Mouse (Mus musculus) layer of hippocampus, postnatal 10 days (tissue): ENCODE results near the gene Magix. TPM values are rescaled to one million over a fixed set of nuclear protein-coding genes. Genes with fewer than 3 reads are reported as not detected.

Source experiments
- DNase-seq, 2 experiments: peaks; one replicate each; pipeline ENCODE4 v3.0.0; 2021; ENCODE audit warnings: low spot score in 2 of 2
- total RNA-seq, 2 experiments: library from RNA; stranded (reverse); gene quantifications; 2 replicates each; pipeline ENCODE4 v1.2.3; 2021

The Magix gene
- total RNA-seq, 2 experiments from 2014 or later = 0.42 TPM; not detected in 1

GRCm38 (mm10) chrX:7635101-7635500 is 46.0 kb downstream of the Magix start:
- DNase-seq = no peak

GRCm38 (mm10) chrX:7632560-7632959 is 48.5 kb downstream of the Magix start:
- DNase-seq = no peak

Other genes with a start within 250 kb of the Magix start
- under 1 TPM; 0.21 to 0.22 TPM for gene Foxp3, start 107.6 kb downstream of the Magix start, total RNA-seq
- 10 to 100 TPM; 13.1 to 14.1 TPM for gene Ppp1r3f, start 107.0 kb downstream of the Magix start, total RNA-seq
- 10 to 100 TPM; 21.3 to 23.4 TPM for gene Ccdc22, start 75.7 kb downstream of the Magix start, total RNA-seq
- gene Cacna1f, start 74.2 kb downstream of the Magix start, total RNA-seq = not detected
- 1,000 to 10,000 TPM; 1,418 to 1,453 TPM for gene Syp, start 42.8 kb downstream of the Magix start, total RNA-seq
- 1 to 10 TPM; 2.0 TPM for gene Prickle3, start 24.0 kb downstream of the Magix start, total RNA-seq
- gene Plp2, start 9.9 kb downstream of the Magix start, total RNA-seq = 10 to 100 TPM; 14.9 to 19.3 TPM
- 10 to 100 TPM; 35.5 to 38.4 TPM for gene Gpkow, start 15.9 kb upstream of the Magix start, total RNA-seq
- 10 to 100 TPM; 34.3 to 41.8 TPM for gene Wdr45, start 33.1 kb upstream of the Magix start, total RNA-seq
- not detected for gene Gm45208, start 41.0 kb upstream of the Magix start, total RNA-seq
- 10 to 100 TPM; 85.0 to 98.9 TPM for gene Praf2, start 47.2 kb upstream of the Magix start, total RNA-seq
- gene Ccdc120, start 69.7 kb upstream of the Magix start, total RNA-seq = 10 to 100 TPM; 23.0 to 24.5 TPM
- 10 to 100 TPM; 28.8 to 38.6 TPM for gene Tfe3, start 81.3 kb upstream of the Magix start, total RNA-seq
- gene Gripap1, start 108.5 kb upstream of the Magix start, total RNA-seq = 10 to 100 TPM; 86.1 to 93.0 TPM
- 10 to 100 TPM; 11.8 to 12.0 TPM for gene Kcnd1, start 141.0 kb upstream of the Magix start, total RNA-seq
- 10 to 100 TPM; 67.3 to 67.8 TPM for gene Otud5, start 160.1 kb upstream of the Magix start, total RNA-seq
- gene Pim2, start 197.0 kb upstream of the Magix start, total RNA-seq = 10 to 100 TPM; 39.1 to 39.9 TPM
- gene Slc35a2, start 202.8 kb upstream of the Magix start, total RNA-seq = 10 to 100 TPM; 46.7 to 47.4 TPM
- 10 to 100 TPM; 79.4 to 87.7 TPM for gene Pqbp1, start 218.0 kb upstream of the Magix start, total RNA-seq
- 10 to 100 TPM; 31.8 to 33.2 TPM for gene Timm17b, start 218.1 kb upstream of the Magix start, total RNA-seq
- gene Gm10491, start 226.6 kb upstream of the Magix start, total RNA-seq = not detected
- gene Gm10490, start 228.3 kb upstream of the Magix start, total RNA-seq = not detected
- gene Pcsk1n, start 238.6 kb upstream of the Magix start, total RNA-seq = 100 to 1,000 TPM; 307 to 355 TPM
- gene Eras, start 247.4 kb upstream of the Magix start, total RNA-seq = not detected